Mouse (Mus musculus): ENCODE results near the gene Mansc1. TPM values are rescaled to one million over a fixed set of nuclear protein-coding genes. Genes with fewer than 3 reads are reported as not detected.

Gene Mansc1
- polyA plus RNA-seq, 1 experiment from 2014 or later: 0.53 TPM

DNA sequence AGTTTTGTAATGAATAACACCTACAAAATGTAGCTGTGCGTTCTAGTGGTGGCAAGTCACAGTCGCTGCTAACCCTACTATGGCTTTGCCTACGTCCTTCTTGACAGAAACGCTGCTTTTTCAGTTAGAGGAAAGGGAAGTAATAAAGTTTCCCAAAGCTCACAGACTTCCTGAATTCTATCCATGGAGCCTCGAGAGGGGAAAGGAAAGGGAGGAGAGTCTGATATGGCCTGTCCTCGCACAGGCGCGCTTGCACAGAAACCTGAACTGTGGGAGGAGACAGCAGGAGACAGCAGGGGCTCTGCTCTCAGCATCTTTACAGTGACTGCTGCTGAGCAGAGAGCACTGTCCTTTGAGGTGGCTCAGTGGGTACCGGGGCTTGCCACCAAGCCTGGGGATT is 1.8 kb downstream of the Mansc1 start:
- H3K4me2 ChIP-seq (ENCODE audit: low read depth, low read length, severe bottlenecking): no peak overlapping the region
- no peaks in the 10 kb centered on the region for H3K36me3 ChIP-seq (ENCODE audit: control insufficient read depth, insufficient read depth, low read length)
- ATAC-seq (replicated peaks; ENCODE audit: low FRiP score) (no peak), DNase-seq (ENCODE audit: low spot score) (no peak)
- H3K9me3 ChIP-seq (ENCODE audit: control insufficient read depth, low read length): no peaks in the 10 kb centered on the region
- no peak overlapping the region for H3K9ac ChIP-seq (ENCODE audit: low read length)
- H3K27me3 ChIP-seq (ENCODE audit: control insufficient read depth, insufficient read depth, low read length): peaks cover 6% of the 10 kb centered on the region; the same call in 1 of the 2 replicates
- 77% methylated on average over 9 of the region's 9 CpGs for whole genome bisulfite sequencing
- no peaks in the 10 kb centered on the region for H3K4me1 ChIP-seq (replicated peaks; ENCODE audit: control insufficient read depth, insufficient read depth, low read length)
- no peak overlapping the region for H3K4me3 ChIP-seq (ENCODE audit: low read depth, low read length)
- H3K27ac ChIP-seq (ENCODE audit: low read depth, low read length): no peak overlapping the region

DNA sequence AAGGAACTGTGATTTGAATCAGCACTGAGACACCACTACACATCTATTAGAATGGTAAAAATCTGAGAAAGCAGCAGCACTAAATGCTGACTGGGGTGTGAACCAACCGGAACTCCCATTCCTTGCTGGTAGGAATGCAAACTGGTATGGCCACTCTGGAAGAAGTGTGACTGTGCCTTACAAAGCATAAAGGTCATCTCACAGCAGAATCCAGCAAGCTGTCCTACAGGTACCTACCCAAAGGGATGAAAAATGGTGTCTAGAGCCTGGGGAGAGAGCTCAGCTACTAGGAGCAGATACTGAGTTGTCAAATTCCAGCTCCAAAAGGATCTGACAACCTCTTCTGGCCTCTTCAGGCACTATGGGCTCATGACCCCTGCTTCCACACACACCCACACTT is 5.7 kb downstream of the Mansc1 start:
- no peaks in the 10 kb centered on the region; the same call in 1 of the 2 replicates for H3K27me3 ChIP-seq (ENCODE audit: control insufficient read depth, insufficient read depth, low read length)
- ATAC-seq (replicated peaks; ENCODE audit: low FRiP score): no peak
- no peak for DNase-seq (ENCODE audit: low spot score)
- WGBS: 94% methylated on average over 1 of the region's 1 CpGs
- no peak overlapping the region for H3K27ac ChIP-seq (ENCODE audit: low read depth, low read length)
- H3K4me2 ChIP-seq (ENCODE audit: low read depth, low read length, severe bottlenecking): no peak overlapping the region
- no peaks in the 10 kb centered on the region for H3K9me3 ChIP-seq (ENCODE audit: control insufficient read depth, low read length)
- H3K9ac ChIP-seq (ENCODE audit: low read length): no peak overlapping the region
- H3K4me3 ChIP-seq (ENCODE audit: low read depth, low read length): no peak overlapping the region
- H3K4me1 ChIP-seq (replicated peaks; ENCODE audit: control insufficient read depth, insufficient read depth, low read length): no peaks in the 10 kb centered on the region
- H3K36me3 ChIP-seq (ENCODE audit: control insufficient read depth, insufficient read depth, low read length): no peaks in the 10 kb centered on the region

DNA sequence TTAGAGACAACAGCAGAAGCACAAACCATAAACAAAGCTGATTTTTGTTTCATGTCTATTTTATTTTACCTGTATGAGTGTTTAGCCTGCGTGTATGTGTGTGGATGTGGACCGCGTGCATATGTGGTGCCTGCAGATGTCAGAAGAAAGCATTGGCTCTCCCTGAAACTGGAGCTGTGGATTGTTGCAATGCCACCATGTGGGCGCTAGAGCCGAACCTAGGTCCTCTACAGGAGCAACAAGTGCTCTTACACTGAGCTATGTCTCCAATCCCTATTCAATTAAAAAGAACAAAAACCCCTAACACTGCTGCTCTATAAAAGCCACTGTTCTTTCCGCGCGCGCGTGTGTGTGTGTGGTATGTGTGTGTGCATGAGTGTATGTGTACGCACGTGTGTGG is 6.9 kb downstream of the Mansc1 start:
- no peak overlapping the region for H3K27ac ChIP-seq (ENCODE audit: low read depth, low read length)
- H3K9me3 ChIP-seq (ENCODE audit: control insufficient read depth, low read length): no peaks in the 10 kb centered on the region
- 61% methylated on average over 12 of the region's 12 CpGs for WGBS
- no peak for DNase-seq (ENCODE audit: low spot score)
- no peaks in the 10 kb centered on the region for H3K4me1 ChIP-seq (replicated peaks; ENCODE audit: control insufficient read depth, insufficient read depth, low read length)
- H3K9ac ChIP-seq (ENCODE audit: low read length): no peak overlapping the region
- H3K4me2 ChIP-seq (ENCODE audit: low read depth, low read length, severe bottlenecking): no peak overlapping the region
- H3K36me3 ChIP-seq (ENCODE audit: control insufficient read depth, insufficient read depth, low read length): no peaks in the 10 kb centered on the region
- no peak for ATAC-seq (replicated peaks; ENCODE audit: low FRiP score)
- H3K27me3 ChIP-seq (ENCODE audit: control insufficient read depth, insufficient read depth, low read length): no peaks in the 10 kb centered on the region
- H3K4me3 ChIP-seq (ENCODE audit: low read depth, low read length): no peak overlapping the region

DNA sequence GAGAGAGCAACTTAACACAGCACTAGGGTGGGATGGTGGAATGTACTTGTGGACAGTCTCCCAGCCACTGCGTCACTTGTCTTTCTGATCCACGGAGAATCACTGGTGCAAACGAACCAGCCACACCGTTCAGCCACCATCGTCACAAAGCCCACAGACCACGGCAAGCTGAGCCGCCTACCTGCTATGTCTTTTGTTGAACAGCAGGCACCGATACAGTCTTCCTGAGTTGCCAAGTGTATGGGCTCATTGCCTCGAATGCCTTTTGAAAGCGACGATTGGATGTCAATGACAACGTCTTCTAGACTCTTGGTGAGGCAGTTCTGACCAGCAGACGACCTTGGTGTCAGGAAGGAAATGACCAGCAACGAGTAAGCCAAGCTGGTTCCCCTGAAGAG is 10.7 kb downstream of the Mansc1 start:
- 82% methylated on average over 14 of the region's 14 CpGs for WGBS
- Histone ChIP-seq H3K36me3 (ENCODE audit: control insufficient read depth, insufficient read depth, low read length) (no peaks in the 10 kb centered on the region), H3K9me3 (ENCODE audit: control insufficient read depth, low read length) (no peaks in the 10 kb centered on the region), H3K9ac (ENCODE audit: low read length) (no peak overlapping the region), H3K4me3 (ENCODE audit: low read depth, low read length) (no peak overlapping the region), H3K4me1 (replicated peaks; ENCODE audit: control insufficient read depth, insufficient read depth, low read length) (no peaks in the 10 kb centered on the region), H3K4me2 (ENCODE audit: low read depth, low read length, severe bottlenecking) (no peak overlapping the region), H3K27ac (ENCODE audit: low read depth, low read length) (no peak overlapping the region), H3K27me3 (ENCODE audit: control insufficient read depth, insufficient read depth, low read length) (no peaks in the 10 kb centered on the region)
- DNase-seq (ENCODE audit: low spot score): no peak
- no peak for ATAC-seq (replicated peaks; ENCODE audit: low FRiP score)

DNA sequence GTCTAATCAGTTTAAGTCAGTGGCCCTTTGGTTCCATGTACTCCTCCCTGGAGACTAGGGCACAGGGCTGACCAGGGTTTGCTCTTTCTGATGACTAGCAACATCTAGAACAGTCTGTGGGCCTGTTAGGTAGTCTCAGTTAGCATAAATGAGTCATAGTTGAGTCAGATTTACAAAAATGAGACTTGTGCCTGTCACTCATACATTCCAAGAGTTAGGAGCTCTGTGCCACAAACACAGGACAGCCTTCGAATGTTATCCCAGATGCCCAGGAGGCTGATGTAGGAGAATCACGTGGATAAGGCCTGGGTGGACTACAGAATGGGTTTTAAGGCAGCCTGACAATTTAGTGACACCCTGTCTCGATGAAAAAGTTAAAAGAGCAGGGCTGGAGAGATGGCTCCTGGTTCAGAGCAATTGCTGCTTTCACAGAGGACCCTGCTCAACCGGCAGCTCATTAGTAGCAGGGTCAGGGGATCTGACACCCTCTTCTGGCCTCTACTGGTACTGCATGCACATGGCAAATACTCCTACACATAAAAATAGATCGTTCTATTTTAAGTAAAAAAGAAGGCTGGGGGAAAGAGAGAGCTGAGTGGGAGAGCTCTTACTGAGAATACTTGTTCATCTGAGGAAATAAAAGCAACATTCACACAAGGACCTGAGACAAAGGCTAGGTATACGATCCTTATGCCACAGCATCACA is 11.3 kb downstream of the Mansc1 start:
- no peak for ATAC-seq (replicated peaks; ENCODE audit: low FRiP score)

DNA sequence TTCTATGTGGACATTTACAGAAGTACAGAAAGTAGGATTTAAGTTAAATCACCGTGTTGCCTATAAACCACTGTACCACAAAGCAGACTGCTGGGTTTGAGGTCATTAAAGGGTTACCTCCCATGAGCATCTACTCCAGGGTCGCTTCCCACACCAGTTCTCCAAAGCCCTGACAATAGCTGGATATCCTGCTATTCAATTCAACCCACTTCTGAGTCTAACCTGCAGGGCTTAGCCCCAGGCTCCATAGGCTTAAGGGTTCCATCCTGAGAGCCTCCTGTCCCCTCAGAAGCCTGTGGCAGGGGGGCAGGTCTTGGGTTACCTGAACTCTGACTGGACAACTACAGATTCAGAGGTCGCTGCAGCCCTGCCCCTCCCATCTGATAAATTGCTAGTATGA is 12.2 kb downstream of the Mansc1 start:
- no peak overlapping the region for H3K4me3 ChIP-seq (ENCODE audit: low read depth, low read length)
- H3K9me3 ChIP-seq (ENCODE audit: control insufficient read depth, low read length): no peaks in the 10 kb centered on the region
- no peak overlapping the region for H3K4me2 ChIP-seq (ENCODE audit: low read depth, low read length, severe bottlenecking)
- H3K27me3 ChIP-seq (ENCODE audit: control insufficient read depth, insufficient read depth, low read length): no peaks in the 10 kb centered on the region
- no peak overlapping the region for H3K9ac ChIP-seq (ENCODE audit: low read length)
- 72% methylated on average over 3 of the region's 3 CpGs for WGBS
- DNase-seq (ENCODE audit: low spot score) (no peak), ATAC-seq (replicated peaks; ENCODE audit: low FRiP score) (no peak)
- no peaks in the 10 kb centered on the region for H3K36me3 ChIP-seq (ENCODE audit: control insufficient read depth, insufficient read depth, low read length)
- H3K27ac ChIP-seq (ENCODE audit: low read depth, low read length): no peak overlapping the region
- no peaks in the 10 kb centered on the region for H3K4me1 ChIP-seq (replicated peaks; ENCODE audit: control insufficient read depth, insufficient read depth, low read length)

More for the DNA sequence above, 11.3 kb downstream of the Mansc1 start:
- Histone ChIP-seq H3K9ac (ENCODE audit: low read length) (no peak overlapping the region), H3K4me2 (ENCODE audit: low read depth, low read length, severe bottlenecking) (no peak overlapping the region), H3K9me3 (ENCODE audit: control insufficient read depth, low read length) (no peaks in the 10 kb centered on the region), H3K4me1 (replicated peaks; ENCODE audit: control insufficient read depth, insufficient read depth, low read length) (no peaks in the 10 kb centered on the region), H3K4me3 (ENCODE audit: low read depth, low read length) (no peak overlapping the region), H3K27me3 (ENCODE audit: control insufficient read depth, insufficient read depth, low read length) (no peaks in the 10 kb centered on the region), H3K36me3 (ENCODE audit: control insufficient read depth, insufficient read depth, low read length) (no peaks in the 10 kb centered on the region), H3K27ac (ENCODE audit: low read depth, low read length) (no peak overlapping the region)
- DNase-seq (ENCODE audit: low spot score): peak; percentile 66
- 67% methylated on average over 6 of the region's 6 CpGs for WGBS

DNA sequence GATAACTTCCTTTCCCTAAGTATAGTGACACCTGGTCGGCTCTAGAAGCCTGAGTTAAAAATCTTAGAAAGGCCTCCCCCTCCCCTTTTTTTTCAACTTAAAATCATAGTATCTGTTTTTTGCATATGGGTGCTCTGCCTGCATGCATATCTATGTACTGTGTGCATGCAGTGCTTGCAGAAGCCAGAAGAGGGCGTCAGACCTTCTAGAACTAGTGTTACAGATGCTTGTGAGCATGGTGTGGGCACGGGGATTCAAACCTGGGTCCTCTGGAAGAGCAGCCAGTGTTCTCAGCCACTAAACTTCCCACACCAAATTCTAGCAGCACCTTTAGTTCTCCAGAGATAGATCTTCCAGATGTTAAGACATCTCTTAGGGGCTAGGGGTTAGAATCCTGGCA is 14.7 kb downstream of the Mansc1 start:
- Histone ChIP-seq H3K9me3 (ENCODE audit: control insufficient read depth, low read length) (no peaks in the 10 kb centered on the region), H3K27me3 (ENCODE audit: control insufficient read depth, insufficient read depth, low read length) (no peaks in the 10 kb centered on the region), H3K4me3 (ENCODE audit: low read depth, low read length) (no peak overlapping the region), H3K9ac (ENCODE audit: low read length) (no peak overlapping the region), H3K4me1 (replicated peaks; ENCODE audit: control insufficient read depth, insufficient read depth, low read length) (no peaks in the 10 kb centered on the region), H3K4me2 (ENCODE audit: low read depth, low read length, severe bottlenecking) (no peak overlapping the region), H3K36me3 (ENCODE audit: control insufficient read depth, insufficient read depth, low read length) (no peaks in the 10 kb centered on the region), H3K27ac (ENCODE audit: low read depth, low read length) (no peak overlapping the region)
- no peak for DNase-seq (ENCODE audit: low spot score)
- 57% methylated on average over 3 of the region's 3 CpGs for WGBS
- ATAC-seq (replicated peaks; ENCODE audit: low FRiP score): no peak

DNA sequence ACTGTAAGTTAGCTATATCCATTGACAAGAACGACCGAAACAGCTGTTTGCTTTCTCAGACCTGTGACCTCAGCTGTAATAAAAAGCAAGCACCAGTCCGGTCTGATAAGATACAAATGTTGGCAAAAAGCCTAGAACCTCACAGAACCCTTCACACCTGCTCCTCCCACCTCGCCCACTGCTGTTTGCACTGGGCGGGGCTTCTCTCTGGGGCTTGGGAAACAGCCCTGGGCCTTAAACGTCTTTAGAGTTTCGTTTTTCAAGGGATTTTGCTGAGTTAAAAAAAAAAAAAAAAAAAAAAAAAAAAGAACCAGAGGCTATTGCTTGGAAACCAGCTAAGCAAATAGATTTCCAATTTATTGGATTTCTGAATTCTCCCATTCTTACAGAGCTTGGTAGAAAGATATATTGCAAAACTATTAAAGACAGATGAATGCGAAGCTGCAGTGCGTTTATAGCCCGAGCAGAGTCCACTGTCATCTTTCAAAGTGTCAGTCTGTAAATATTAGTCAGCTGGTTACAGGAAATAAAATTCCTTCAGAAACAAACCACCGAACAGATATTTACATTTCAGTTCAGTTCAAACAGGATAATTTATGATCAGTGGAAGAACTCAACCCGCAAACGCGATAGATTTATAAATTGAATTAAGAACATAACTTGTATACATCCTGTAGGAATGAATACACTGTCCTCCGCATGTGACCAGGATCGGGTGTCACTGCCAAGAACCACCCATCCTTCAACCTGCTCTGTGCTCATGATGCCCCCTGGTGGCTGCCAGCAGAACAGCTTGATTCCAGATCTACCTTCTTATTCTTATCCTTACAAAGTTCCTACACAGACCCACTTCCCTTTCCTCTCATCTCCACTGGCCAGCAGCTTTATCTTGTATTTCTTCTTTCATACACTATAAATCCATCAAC is 17.3 kb downstream of the Mansc1 start:
- H3K27ac ChIP-seq (ENCODE audit: low read depth, low read length): no peak overlapping the region
- WGBS: 30% methylated on average over 16 of the region's 16 CpGs

More for the DNA sequence above, 17.3 kb downstream of the Mansc1 start:
- DNase-seq (ENCODE audit: low spot score): peak; percentile 89
- peak; percentile 69 for ATAC-seq (replicated peaks; ENCODE audit: low FRiP score)
- Histone ChIP-seq H3K9ac (ENCODE audit: low read length) (no peak overlapping the region), H3K36me3 (ENCODE audit: control insufficient read depth, insufficient read depth, low read length) (no peaks in the 10 kb centered on the region), H3K27me3 (ENCODE audit: control insufficient read depth, insufficient read depth, low read length) (no peaks in the 10 kb centered on the region), H3K4me2 (ENCODE audit: low read depth, low read length, severe bottlenecking) (no peak overlapping the region), H3K4me1 (replicated peaks; ENCODE audit: control insufficient read depth, insufficient read depth, low read length) (no peaks in the 10 kb centered on the region), H3K4me3 (ENCODE audit: low read depth, low read length) (no peak overlapping the region), H3K9me3 (ENCODE audit: control insufficient read depth, low read length) (no peaks in the 10 kb centered on the region)
